Mouse (Mus musculus) olfactory bulb, adult 2 months (tissue): ENCODE results near the gene Lrrc8d. TPM values are rescaled to one million over a fixed set of nuclear protein-coding genes. Genes with fewer than 3 reads are reported as not detected.

ENCODE experiments used
- H3K27ac ChIP-seq: fragments of 200-500 bp; 2 replicates; pipeline ENCODE4 v1.5.1; 2012; ENCODE audit warnings: low read depth, low read length; ENCODE audit not compliant: insufficient read depth
- H3K4me1 ChIP-seq: fragments of 200-500 bp; 2 replicates; pipeline ENCODE4 v1.6.1; 2012; ENCODE audit warnings: low read length; ENCODE audit not compliant: control insufficient read depth, insufficient read depth
- H3K4me3 ChIP-seq: fragments of 200-500 bp; 2 replicates; pipeline ENCODE4 v1.5.1; 2012; ENCODE audit warnings: mild to moderate bottlenecking, low read depth, low read length, moderate library complexity; ENCODE audit not compliant: insufficient read depth
- CTCF ChIP-seq: fragments of 200-500 bp; IDR thresholded peaks from 2 replicates; pipeline ENCODE4 v1.5.1; 2012; ENCODE audit warnings: low read depth, mild to moderate bottlenecking, low read length, moderate library complexity; ENCODE audit not compliant: insufficient read depth
- POLR2A ChIP-seq: fragments of 200-500 bp; IDR thresholded peaks from 2 replicates; pipeline ENCODE4 v1.6.1; 2012; ENCODE audit warnings: mild to moderate bottlenecking, low read depth, low read length, moderate library complexity; ENCODE audit not compliant: insufficient read depth
- WGBS: fragments of 180-500 bp; shearing (Covaris S2); methylation state at CpG from one replicate; pipeline ENCODE4 v1.1.7; 2018; 5-methylcytosine and 5-hydroxymethylcytosine counted together
- polyA plus RNA-seq: library from polyadenylated mRNA; stranded (reverse); fragments of >200 nt; gene quantifications from 2 replicates; pipeline ENCODE4 v1.2.4, GENCODE M21; 2012; ENCODE audit warnings: low replicate concordance; ENCODE audit not compliant: missing spikeins, insufficient read depth, insufficient read length

The Lrrc8d gene
- polyA plus RNA-seq, 1 experiment, result not detected

GRCm38 (mm10) chr5:105710473-105710872 lies 10.7 kb downstream of the Lrrc8d start:
- no peak overlapping the region for H3K4me3 ChIP-seq
- H3K27ac ChIP-seq, result no peak overlapping the region
- TF ChIP-seq CTCF, result no peak
- TF ChIP-seq POLR2A, result no peak
- WGBS, result 94% methylated on average over 7 of the region's 7 CpGs
- H3K4me1 ChIP-seq, result peaks cover 8% of the 10 kb centered on the region

GRCm38 (mm10) chr5:105714446-105714845 lies 14.7 kb downstream of the Lrrc8d start:
- no peak for TF ChIP-seq CTCF
- TF ChIP-seq POLR2A, result no peak
- Histone ChIP-seq H3K4me3 (no peak overlapping the region), H3K4me1 (peaks cover 23% of the 10 kb centered on the region), H3K27ac (no peak overlapping the region)
- 92% methylated on average over 6 of the region's 6 CpGs for WGBS

GRCm38 (mm10) chr5:105715095-105715494 lies 15.3 kb downstream of the Lrrc8d start:
- TF ChIP-seq CTCF, result no peak
- no peak for TF ChIP-seq POLR2A
- peaks cover 21% of the 10 kb centered on the region for H3K4me1 ChIP-seq
- no peak overlapping the region for H3K27ac ChIP-seq
- WGBS, result 76% methylated on average over 8 of the region's 8 CpGs
- H3K4me3 ChIP-seq, result no peak overlapping the region

GRCm38 (mm10) chr5:105715531-105716124 lies 15.9 kb downstream of the Lrrc8d start:
- Histone ChIP-seq H3K4me1 (peaks cover 19% of the 10 kb centered on the region), H3K27ac (no peak overlapping the region; the same call in 1 of the 2 replicates), H3K4me3 (no peak overlapping the region)
- no peak for TF ChIP-seq POLR2A
- TF ChIP-seq CTCF, result no peak
- 46% methylated on average over 10 of the region's 10 CpGs for WGBS

- no peak overlapping the region for H3K27ac ChIP-seq
- no peak overlapping the region for H3K4me3 ChIP-seq
- peaks cover 19% of the 10 kb centered on the region for H3K4me1 ChIP-seq
- TF ChIP-seq CTCF, result no peak
- TF ChIP-seq POLR2A, result no peak
- WGBS, result 64% methylated on average over 7 of the region's 7 CpGs
Measured at GRCm38 (mm10) chr5:105717294-105717693, 17.5 kb downstream of the Lrrc8d start.

- WGBS, result 58% methylated on average over 11 of the region's 11 CpGs
- no peak overlapping the region for H3K4me3 ChIP-seq
- TF ChIP-seq POLR2A, result no peak
- TF ChIP-seq CTCF, result no peak
- H3K4me1 ChIP-seq, result peaks cover 19% of the 10 kb centered on the region
- no peak overlapping the region for H3K27ac ChIP-seq
Measured at GRCm38 (mm10) chr5:105718138-105718670, 18.4 kb downstream of the Lrrc8d start.

GRCm38 (mm10) chr5:105721267-105721666 lies 21.5 kb downstream of the Lrrc8d start:
- Histone ChIP-seq H3K4me1 (peaks cover 11% of the 10 kb centered on the region), H3K4me3 (no peak overlapping the region), H3K27ac (no peak overlapping the region)
- no peak for TF ChIP-seq CTCF
- TF ChIP-seq POLR2A, result no peak
- WGBS, result 93% methylated on average over 4 of the region's 4 CpGs

- 78% methylated on average over 11 of the region's 11 CpGs for WGBS
- Histone ChIP-seq H3K4me3 (no peak overlapping the region), H3K27ac (no peak overlapping the region), H3K4me1 (no peaks in the 10 kb centered on the region)
- TF ChIP-seq POLR2A (no peak), CTCF (no peak)
Measured at GRCm38 (mm10) chr5:105722807-105723206, 23.0 kb downstream of the Lrrc8d start.

GRCm38 (mm10) chr5:105730193-105730831 lies 30.5 kb downstream of the Lrrc8d start:
- no peak for TF ChIP-seq POLR2A
- no peak for TF ChIP-seq CTCF
- H3K4me3 ChIP-seq, result no peak overlapping the region
- H3K4me1 ChIP-seq, result peaks cover 18% of the 10 kb centered on the region
- 94% methylated on average over 6 of the region's 6 CpGs for WGBS
- no peak overlapping the region for H3K27ac ChIP-seq
